7 mouse cellular contexts compared by ENCODE assay signal in genomic region chr7:35333231-35333651, GRCm38 (mm10). TPM values are rescaled to one million over a fixed set of nuclear protein-coding genes. Genes with fewer than 3 reads are reported as not detected.
A peak's percentile ranks its signal among the peaks of the same experiment; 100 is the strongest.
DNase-seq lines count a peak whose midpoint lies in the region; ATAC-seq lines count a peak whose summit lies in the region.

No protein-coding gene starts in this region.

- H3K27ac ChIP-seq in embryonic facial prominence, embryonic 13.5 days: peak overlapping the region; percentile 34; the same call in 1 of the 2 replicates
- H3K27ac ChIP-seq in hindbrain, embryonic 15.5 days (replicated peaks): peak overlapping the region; percentile 66; the same call in 1 of the 2 replicates
- H3K27ac ChIP-seq in liver, embryonic 12.5 days: no peak overlapping the region
- H3K27ac ChIP-seq in neural tube, embryonic 12.5 days: no peak overlapping the region

- H3K4me2 ChIP-seq in embryonic facial prominence, embryonic 13.5 days: peak overlapping the region; percentile 98
- H3K4me2 ChIP-seq in hindbrain, embryonic 15.5 days: peak overlapping the region; percentile 100
- peak overlapping the region; percentile 91 for H3K4me2 ChIP-seq in liver, embryonic 12.5 days
- peak overlapping the region; percentile 100 for H3K4me2 ChIP-seq in neural tube, embryonic 12.5 days (replicated peaks)

- under 1% methylated on average over 19 of the region's 19 CpGs for WGBS in embryonic facial prominence, embryonic 13.5 days
- WGBS in hindbrain, embryonic 15.5 days: under 1% methylated on average over 19 of the region's 19 CpGs
- WGBS in liver, embryonic 12.5 days (ENCODE audit: insufficient replicate concordance): 2% methylated on average over 19 of the region's 19 CpGs
- under 1% methylated on average over 19 of the region's 19 CpGs for WGBS in neural tube, embryonic 12.5 days

- no peaks in the 10 kb centered on the region for H3K36me3 ChIP-seq in embryonic facial prominence, embryonic 13.5 days
- H3K36me3 ChIP-seq in hindbrain, embryonic 15.5 days: no peaks in the 10 kb centered on the region
- H3K36me3 ChIP-seq in liver, embryonic 12.5 days: no peaks in the 10 kb centered on the region
- no peaks in the 10 kb centered on the region for H3K36me3 ChIP-seq in neural tube, embryonic 12.5 days

- peak; percentile 44 for DNase-seq in urinary bladder, postnatal 14 days (ENCODE audit: low spot score)
- no peak for DNase-seq in urinary bladder, postnatal 10 days (ENCODE audit: low spot score)
- DNase-seq in layer of hippocampus, adult 18-20 months (ENCODE audit: low spot score in 2 of 2): no peak

- peaks cover 23% of the 10 kb centered on the region for H3K4me1 ChIP-seq in embryonic facial prominence, embryonic 13.5 days
- peaks cover 20% of the 10 kb centered on the region for H3K4me1 ChIP-seq in hindbrain, embryonic 15.5 days (replicated peaks)
- H3K4me1 ChIP-seq in liver, embryonic 12.5 days: peaks cover 27% of the 10 kb centered on the region
- H3K4me1 ChIP-seq in neural tube, embryonic 12.5 days: peaks cover 15% of the 10 kb centered on the region

- H3K27me3 ChIP-seq in embryonic facial prominence, embryonic 13.5 days: peaks cover 47% of the 10 kb centered on the region
- peaks cover 17% of the 10 kb centered on the region for H3K27me3 ChIP-seq in hindbrain, embryonic 15.5 days
- peaks cover 76% of the 10 kb centered on the region for H3K27me3 ChIP-seq in liver, embryonic 12.5 days (replicated peaks)
- peaks cover 4% of the 10 kb centered on the region for H3K27me3 ChIP-seq in neural tube, embryonic 12.5 days (replicated peaks)

- ATAC-seq in embryonic facial prominence, embryonic 13.5 days (ENCODE audit: insufficient number of reproducible peaks, insufficient read depth, low FRiP score, low TSS enrichment, low read depth): no peak
- ATAC-seq in hindbrain, embryonic 15.5 days (ENCODE audit: low FRiP score, low read depth): peak; percentile 33
- no peak for ATAC-seq in liver, embryonic 12.5 days
- peak; percentile 27 for ATAC-seq in neural tube, embryonic 12.5 days (ENCODE audit: low FRiP score, low read depth)

- peak overlapping the region; percentile 53 for H3K9ac ChIP-seq in embryonic facial prominence, embryonic 13.5 days
- H3K9ac ChIP-seq in hindbrain, embryonic 15.5 days: peak overlapping the region; percentile 32
- H3K9ac ChIP-seq in liver, embryonic 12.5 days: peak overlapping the region; percentile 64
- no peak overlapping the region for H3K9ac ChIP-seq in neural tube, embryonic 12.5 days

- H3K4me3 ChIP-seq in embryonic facial prominence, embryonic 13.5 days: peak overlapping the region; percentile 63
- peak overlapping the region; percentile 62 for H3K4me3 ChIP-seq in hindbrain, embryonic 15.5 days
- peak overlapping the region; percentile 62 for H3K4me3 ChIP-seq in liver, embryonic 12.5 days
- peak overlapping the region; percentile 58 for H3K4me3 ChIP-seq in neural tube, embryonic 12.5 days

- H3K9me3 ChIP-seq in embryonic facial prominence, embryonic 13.5 days: no peaks in the 10 kb centered on the region
- no peaks in the 10 kb centered on the region for H3K9me3 ChIP-seq in hindbrain, embryonic 15.5 days
- H3K9me3 ChIP-seq in liver, embryonic 12.5 days (replicated peaks): no peaks in the 10 kb centered on the region
- no peaks in the 10 kb centered on the region for H3K9me3 ChIP-seq in neural tube, embryonic 12.5 days

RNA-seq across cellular contexts. Expression of gene Rhpn2, which starts 0.7 kb away (rescaled TPM):
- polyA plus RNA-seq in embryonic facial prominence, embryonic 13.5 days (2015; fragmentation: Nextera tagmentation; extraction: Ambion mirVana): 4.3 and 5.6 TPM in 2 replicates
- 2.8 and 3.7 TPM in 2 replicates for polyA plus RNA-seq in hindbrain, embryonic 15.5 days (2015; fragmentation: Nextera tagmentation; extraction: Ambion mirVana)
- polyA plus RNA-seq in liver, embryonic 12.5 days (2016; fragmentation: Nextera tagmentation; extraction: Ambion mirVana): 4.6 and 5.5 TPM in 2 replicates
- 3.7 TPM in 2 replicates for polyA plus RNA-seq in neural tube, embryonic 12.5 days (2016; fragmentation: Nextera tagmentation; extraction: Ambion mirVana)
- 1 to 10 TPM; 7.3 to 9.1 TPM for total RNA-seq in layer of hippocampus, adult 18-20 months (2021)

RNA-seq across cellular contexts. Expression of gene Gpatch1, which starts 15.0 kb away (rescaled TPM):
- polyA plus RNA-seq in embryonic facial prominence, embryonic 13.5 days (2015; fragmentation: Nextera tagmentation; extraction: Ambion mirVana): 20.2 and 21.7 TPM in 2 replicates
- 17.9 and 20.0 TPM in 2 replicates for polyA plus RNA-seq in hindbrain, embryonic 15.5 days (2015; fragmentation: Nextera tagmentation; extraction: Ambion mirVana)
- 9.6 and 10.6 TPM in 2 replicates for polyA plus RNA-seq in liver, embryonic 12.5 days (2016; fragmentation: Nextera tagmentation; extraction: Ambion mirVana)
- polyA plus RNA-seq in neural tube, embryonic 12.5 days (2016; fragmentation: Nextera tagmentation; extraction: Ambion mirVana): 20.0 and 20.3 TPM in 2 replicates
- total RNA-seq in layer of hippocampus, adult 18-20 months (2021): 10 to 100 TPM; 26.5 to 30.1 TPM

Comparison
In these comparisons a context has a peak if more than half of its experiments do, and no peak if none do; other contexts are left out.
1. ATAC-seq: peak in hindbrain, embryonic 15.5 days (single experiment) and neural tube, embryonic 12.5 days (single experiment); none in embryonic facial prominence, embryonic 13.5 days (single experiment) and liver, embryonic 12.5 days (single experiment).
2. H3K27ac ChIP-seq: peak in embryonic facial prominence, embryonic 13.5 days (single experiment) and hindbrain, embryonic 15.5 days (single experiment); none in liver, embryonic 12.5 days (single experiment) and neural tube, embryonic 12.5 days (single experiment).
3. Peak in every context shown above with its lines, with median percentiles within 50 percentile points of each other: H3K4me2 ChIP-seq and H3K4me3 ChIP-seq.